In genomic region chr12:105722657-105723056, GRCm38 (mm10) we compare ENCODE assay signal across 8 mouse cellular contexts. TPM values are rescaled to one million over a fixed set of nuclear protein-coding genes. Genes with fewer than 3 reads are reported as not detected.
DNase-seq lines count a peak whose midpoint lies in the region; ATAC-seq and TF ChIP-seq lines count a peak whose summit lies in the region.

No protein-coding gene starts in this region.

- no peaks in the 10 kb centered on the region for H3K4me1 ChIP-seq in limb, embryonic 14.5 days (ENCODE audit: control insufficient read depth, insufficient read depth, low read length)
- no peaks in the 10 kb centered on the region for H3K4me1 ChIP-seq in limb, embryonic 10.5 days
- no peaks in the 10 kb centered on the region for H3K4me1 ChIP-seq in cerebellum, adult 2 months (ENCODE audit: control insufficient read depth, insufficient read depth, low read length)
- peaks cover 15% of the 10 kb centered on the region for H3K4me1 ChIP-seq in hindbrain, embryonic 13.5 days (replicated peaks)

- H3K27ac ChIP-seq in limb, embryonic 14.5 days (replicated peaks; ENCODE audit: low read depth, low read length), result no peak overlapping the region
- H3K27ac ChIP-seq in limb, embryonic 10.5 days, result no peak overlapping the region
- no peak overlapping the region for H3K27ac ChIP-seq in cerebellum, adult 2 months (ENCODE audit: insufficient read depth, low read length)
- H3K27ac ChIP-seq in hindbrain, embryonic 13.5 days, result no peak overlapping the region

- no peak for TF ChIP-seq POLR2A in limb, embryonic 14.5 days (IDR thresholded peaks at IDR 0.05; ENCODE audit: borderline replicate concordance, extremely low read depth, insufficient read depth, insufficient read length)
- no peak for TF ChIP-seq POLR2A in cerebellum, adult 2 months (IDR thresholded peaks at IDR 0.05; ENCODE audit: borderline replicate concordance, insufficient read depth, low read length)

- H3K4me2 ChIP-seq in limb, embryonic 14.5 days (replicated peaks; ENCODE audit: low read depth, low read length, severe bottlenecking), result no peak overlapping the region
- H3K4me2 ChIP-seq in hindbrain, embryonic 13.5 days, result no peak overlapping the region

- H3K27me3 ChIP-seq in limb, embryonic 14.5 days (ENCODE audit: control insufficient read depth, insufficient read depth, low read length), result no peaks in the 10 kb centered on the region
- H3K27me3 ChIP-seq in limb, embryonic 10.5 days (ENCODE audit: low read depth, poor library complexity, severe bottlenecking), result no peaks in the 10 kb centered on the region
- no peaks in the 10 kb centered on the region for H3K27me3 ChIP-seq in cerebellum, adult 2 months (ENCODE audit: control insufficient read depth, insufficient read depth, low read length)
- H3K27me3 ChIP-seq in hindbrain, embryonic 13.5 days, result no peaks in the 10 kb centered on the region

- H3K9me3 ChIP-seq in limb, embryonic 14.5 days (ENCODE audit: control insufficient read depth, low read length), result no peaks in the 10 kb centered on the region
- H3K9me3 ChIP-seq in limb, embryonic 10.5 days (replicated peaks), result no peaks in the 10 kb centered on the region
- H3K9me3 ChIP-seq in hindbrain, embryonic 13.5 days, result no peaks in the 10 kb centered on the region

- ATAC-seq in limb, embryonic 14.5 days (ENCODE audit: low FRiP score, low read depth), result peak; percentile 37; the same call in 1 of the 2 replicates
- ATAC-seq in hindbrain, embryonic 13.5 days (ENCODE audit: low FRiP score), result 0 out of 2 replicates have a peak, but pooled peaks have one; percentile 52
- ATAC-seq in megakaryocyte, adult 5-6 weeks (ENCODE audit: poor library complexity, severe bottlenecking), result peak; percentile 80

- DNase-seq in limb, embryonic 14.5 days (ENCODE audit: low spot score), result peak; percentile 87
- DNase-seq in limb, embryonic 10.5 days (ENCODE audit: low spot score), result no peak
- DNase-seq in MEL-GATA-1-ER (ENCODE audit: extremely low read depth, low read depth), result peak; percentile 68
- DNase-seq in cerebellum, adult 2 months, result peak; percentile 21 to 42
- peak; percentile 24 for DNase-seq in yolk sac, embryonic 10.5 days (ENCODE audit: low spot score)
- no peak for DNase-seq in spleen, postnatal 14 days (ENCODE audit: low spot score in 2 of 2)

- H3K9ac ChIP-seq in limb, embryonic 14.5 days (ENCODE audit: low read depth, low read length, severe bottlenecking), result no peak overlapping the region
- H3K9ac ChIP-seq in hindbrain, embryonic 13.5 days, result no peak overlapping the region

- H3K4me3 ChIP-seq in limb, embryonic 14.5 days (replicated peaks; ENCODE audit: low read length), result no peak overlapping the region
- no peak overlapping the region for H3K4me3 ChIP-seq in limb, embryonic 10.5 days
- H3K4me3 ChIP-seq in cerebellum, adult 2 months (replicated peaks; ENCODE audit: insufficient read depth, low read depth, low read length), result no peak overlapping the region
- H3K4me3 ChIP-seq in hindbrain, embryonic 13.5 days, result no peak overlapping the region

- WGBS in limb, embryonic 14.5 days, result 5% methylated on average over 5 of the region's 5 CpGs
- whole genome bisulfite sequencing in limb, embryonic 10.5 days, result 4% methylated on average over 5 of the region's 5 CpGs
- 1% methylated on average over 5 of the region's 5 CpGs for WGBS in cerebellum, adult 2 months
- 4% methylated on average over 5 of the region's 5 CpGs for WGBS in hindbrain, embryonic 13.5 days

- TF ChIP-seq CTCF in cerebellum, adult 2 months (IDR thresholded peaks at IDR 0.05; ENCODE audit: borderline replicate concordance, insufficient read depth, low read depth, low read length), result peak; percentile 58

- H3K36me3 ChIP-seq in limb, embryonic 14.5 days (ENCODE audit: control insufficient read depth, insufficient read depth, low read length), result no peaks in the 10 kb centered on the region
- H3K36me3 ChIP-seq in limb, embryonic 10.5 days, result no peaks in the 10 kb centered on the region
- no peaks in the 10 kb centered on the region for H3K36me3 ChIP-seq in hindbrain, embryonic 13.5 days

RNA-seq across cellular contexts. Expression of gene Ak7, which starts 16.9 kb away (rescaled TPM):
- 0.05 and 0.33 TPM in 2 replicates for polyA plus RNA-seq in limb, embryonic 14.5 days (2012; rRNA removed)
- 0.14 TPM in 1 of 2 replicates, not detected in the other for polyA plus RNA-seq in limb, embryonic 14.5 days (2014; fragmentation: Nextera tagmentation; extraction: Ambion mirVana)
- 0.05 and 0.09 TPM in 2 replicates for polyA plus RNA-seq in limb, embryonic 10.5 days (2016; fragmentation: Nextera tagmentation; extraction: Ambion mirVana)
- polyA plus RNA-seq in cerebellum, adult 2 months (2012; rRNA removed), result 1.3 and 2.2 TPM in 2 replicates
- 2.2 and 2.8 TPM in 2 replicates for polyA plus RNA-seq in hindbrain, embryonic 13.5 days (2015; fragmentation: Nextera tagmentation; extraction: Ambion mirVana)
- 0.38 TPM in 1 of 2 replicates, not detected in the other for total RNA-seq in megakaryocyte, adult 5-6 weeks (2015)
- 0.07 TPM in 1 of 2 replicates, not detected in the other for total RNA-seq in megakaryocyte, adult 5-6 weeks (2017)

RNA-seq across cellular contexts. Expression of gene Atg2b, which starts 37.6 kb away (rescaled TPM):
- polyA plus RNA-seq in limb, embryonic 14.5 days (2012; rRNA removed), result 29.1 and 32.5 TPM in 2 replicates
- 18.6 and 20.5 TPM in 2 replicates for polyA plus RNA-seq in limb, embryonic 14.5 days (2014; fragmentation: Nextera tagmentation; extraction: Ambion mirVana)
- 12.1 and 14.0 TPM in 2 replicates for polyA plus RNA-seq in limb, embryonic 10.5 days (2016; fragmentation: Nextera tagmentation; extraction: Ambion mirVana)
- polyA plus RNA-seq in cerebellum, adult 2 months (2012; rRNA removed), result 47.4 and 48.8 TPM in 2 replicates
- polyA plus RNA-seq in hindbrain, embryonic 13.5 days (2015; fragmentation: Nextera tagmentation; extraction: Ambion mirVana), result 12.8 and 13.1 TPM in 2 replicates
- 16.2 and 16.5 TPM in 2 replicates for total RNA-seq in megakaryocyte, adult 5-6 weeks (2015)
- total RNA-seq in megakaryocyte, adult 5-6 weeks (2017), result 14.1 and 14.7 TPM in 2 replicates

RNA-seq across cellular contexts. Expression of gene Gskip, which starts 38.0 kb away (rescaled TPM):
- 16.4 and 16.9 TPM in 2 replicates for polyA plus RNA-seq in limb, embryonic 14.5 days (2012; rRNA removed)
- polyA plus RNA-seq in limb, embryonic 14.5 days (2014; fragmentation: Nextera tagmentation; extraction: Ambion mirVana), result 30.7 TPM in 2 replicates
- 36.8 and 41.2 TPM in 2 replicates for polyA plus RNA-seq in limb, embryonic 10.5 days (2016; fragmentation: Nextera tagmentation; extraction: Ambion mirVana)
- 29.4 and 31.7 TPM in 2 replicates for polyA plus RNA-seq in cerebellum, adult 2 months (2012; rRNA removed)
- 34.5 and 36.7 TPM in 2 replicates for polyA plus RNA-seq in hindbrain, embryonic 13.5 days (2015; fragmentation: Nextera tagmentation; extraction: Ambion mirVana)
- 20.7 and 26.4 TPM in 2 replicates for total RNA-seq in megakaryocyte, adult 5-6 weeks (2015)
- 14.1 and 14.6 TPM in 2 replicates for total RNA-seq in megakaryocyte, adult 5-6 weeks (2017)

Comparison
In these comparisons a context has a peak if more than half of its experiments do, and no peak if none do; other contexts are left out.
1. DNase-seq: peak in limb, embryonic 14.5 days (single experiment), MEL-GATA-1-ER (single experiment), cerebellum, adult 2 months (2 of 2) and yolk sac, embryonic 10.5 days (single experiment); none in limb, embryonic 10.5 days (single experiment) and spleen, postnatal 14 days (0 of 2).
2. Peak in every context shown above with its lines, with median percentiles within 50 percentile points of each other: ATAC-seq.